Mouse (Mus musculus): ENCODE data around the gene Kctd10. TPM values are rescaled to one million over a fixed set of nuclear protein-coding genes. Genes with fewer than 3 reads are reported as not detected.

Kctd10 gene
- polyA plus RNA-seq, 1 experiment, result 40.6 TPM

- Histone ChIP-seq H3K4me3 (replicated peaks) (peak overlapping the region; percentile 88), H3K4me1 (peaks cover 76% of the 10 kb centered on the region), H3K27me3 (replicated peaks) (no peaks in the 10 kb centered on the region), H3K36me3 (replicated peaks; ENCODE audit: low read length) (peaks cover 93% of the 10 kb centered on the region), H3K9me3 (no peaks in the 10 kb centered on the region)
- no peak for TF ChIP-seq GATA1 (IDR thresholded peaks at IDR 0.05; ENCODE audit: borderline replicate concordance, low read length)
- TF ChIP-seq FLI1 (IDR thresholded peaks at IDR 0.05; ENCODE audit: low read length), result no peak
Measured at GRCm38 (mm10) chr5:114371731-114372473, 8.4 kb downstream of the Kctd10 start.

- peak overlapping the region; percentile 88 for H3K4me3 ChIP-seq (replicated peaks)
- no peaks in the 10 kb centered on the region for H3K9me3 ChIP-seq
- H3K27me3 ChIP-seq (replicated peaks), result no peaks in the 10 kb centered on the region
- peaks cover 70% of the 10 kb centered on the region for H3K4me1 ChIP-seq
- peaks cover 96% of the 10 kb centered on the region for H3K36me3 ChIP-seq (replicated peaks; ENCODE audit: low read length)
- TF ChIP-seq FLI1 (IDR thresholded peaks at IDR 0.05; ENCODE audit: low read length) (no peak), GATA1 (IDR thresholded peaks at IDR 0.05; ENCODE audit: borderline replicate concordance, low read length) (no peak)
Measured at GRCm38 (mm10) chr5:114371331-114371730, 9.0 kb downstream of the Kctd10 start.

GRCm38 (mm10) chr5:114370371-114370776 is 9.9 kb downstream of the Kctd10 start:
- H3K27me3 ChIP-seq (replicated peaks), result no peaks in the 10 kb centered on the region
- peaks cover 69% of the 10 kb centered on the region for H3K4me1 ChIP-seq
- TF ChIP-seq GATA1 (IDR thresholded peaks at IDR 0.05; ENCODE audit: borderline replicate concordance, low read length) (no peak), FLI1 (IDR thresholded peaks at IDR 0.05; ENCODE audit: low read length) (no peak)
- H3K36me3 ChIP-seq (replicated peaks; ENCODE audit: low read length), result peaks cover 96% of the 10 kb centered on the region
- H3K9me3 ChIP-seq, result no peaks in the 10 kb centered on the region
- peak overlapping the region; percentile 88 for H3K4me3 ChIP-seq (replicated peaks)

GRCm38 (mm10) chr5:114369921-114370320 is 10.4 kb downstream of the Kctd10 start:
- no peak for TF ChIP-seq GATA1 (IDR thresholded peaks at IDR 0.05; ENCODE audit: borderline replicate concordance, low read length)
- TF ChIP-seq FLI1 (IDR thresholded peaks at IDR 0.05; ENCODE audit: low read length), result no peak
- peaks cover 65% of the 10 kb centered on the region for H3K4me1 ChIP-seq
- peaks cover 97% of the 10 kb centered on the region for H3K36me3 ChIP-seq (replicated peaks; ENCODE audit: low read length)
- no peaks in the 10 kb centered on the region for H3K9me3 ChIP-seq
- H3K4me3 ChIP-seq (replicated peaks), result no peak overlapping the region
- H3K27me3 ChIP-seq (replicated peaks), result no peaks in the 10 kb centered on the region

- Histone ChIP-seq H3K36me3 (replicated peaks; ENCODE audit: low read length) (peaks cover 98% of the 10 kb centered on the region), H3K4me1 (peaks cover 56% of the 10 kb centered on the region), H3K9me3 (no peaks in the 10 kb centered on the region), H3K27me3 (replicated peaks) (no peaks in the 10 kb centered on the region), H3K4me3 (replicated peaks) (no peak overlapping the region)
- TF ChIP-seq FLI1 (IDR thresholded peaks at IDR 0.05; ENCODE audit: low read length), result no peak
- TF ChIP-seq GATA1 (IDR thresholded peaks at IDR 0.05; ENCODE audit: borderline replicate concordance, low read length), result no peak
Measured at GRCm38 (mm10) chr5:114368803-114369496, 11.4 kb downstream of the Kctd10 start.

- Histone ChIP-seq H3K4me1 (peaks cover 47% of the 10 kb centered on the region), H3K4me3 (replicated peaks) (no peak overlapping the region), H3K36me3 (replicated peaks; ENCODE audit: low read length) (peaks cover 98% of the 10 kb centered on the region), H3K27me3 (replicated peaks) (no peaks in the 10 kb centered on the region), H3K9me3 (no peaks in the 10 kb centered on the region)
- no peak for TF ChIP-seq GATA1 (IDR thresholded peaks at IDR 0.05; ENCODE audit: borderline replicate concordance, low read length)
- no peak for TF ChIP-seq FLI1 (IDR thresholded peaks at IDR 0.05; ENCODE audit: low read length)
Measured at GRCm38 (mm10) chr5:114368121-114368520, 12.2 kb downstream of the Kctd10 start.

GRCm38 (mm10) chr5:114365043-114365752 is 15.1 kb downstream of the Kctd10 start:
- H3K9me3 ChIP-seq, result no peaks in the 10 kb centered on the region
- peaks cover 21% of the 10 kb centered on the region for H3K4me1 ChIP-seq
- H3K4me3 ChIP-seq (replicated peaks), result no peak overlapping the region
- TF ChIP-seq GATA1 (IDR thresholded peaks at IDR 0.05; ENCODE audit: borderline replicate concordance, low read length), result no peak
- TF ChIP-seq FLI1 (IDR thresholded peaks at IDR 0.05; ENCODE audit: low read length), result no peak
- H3K36me3 ChIP-seq (replicated peaks; ENCODE audit: low read length), result peaks cover 100% of the 10 kb centered on the region
- no peaks in the 10 kb centered on the region for H3K27me3 ChIP-seq (replicated peaks)

GRCm38 (mm10) chr5:114360968-114361367 is 19.3 kb downstream of the Kctd10 start:
- no peak for TF ChIP-seq GATA1 (IDR thresholded peaks at IDR 0.05; ENCODE audit: borderline replicate concordance, low read length)
- no peak for TF ChIP-seq FLI1 (IDR thresholded peaks at IDR 0.05; ENCODE audit: low read length)
- H3K36me3 ChIP-seq (replicated peaks; ENCODE audit: low read length), result peaks cover 75% of the 10 kb centered on the region
- no peaks in the 10 kb centered on the region for H3K9me3 ChIP-seq
- no peak overlapping the region for H3K4me3 ChIP-seq (replicated peaks)
- no peaks in the 10 kb centered on the region for H3K27me3 ChIP-seq (replicated peaks)
- H3K4me1 ChIP-seq, result peaks cover 34% of the 10 kb centered on the region

GRCm38 (mm10) chr5:114359586-114359985 is 20.7 kb downstream of the Kctd10 start:
- Histone ChIP-seq H3K4me3 (replicated peaks) (no peak overlapping the region), H3K27me3 (replicated peaks) (peaks cover 3% of the 10 kb centered on the region), H3K4me1 (peaks cover 27% of the 10 kb centered on the region), H3K36me3 (replicated peaks; ENCODE audit: low read length) (peaks cover 62% of the 10 kb centered on the region), H3K9me3 (no peaks in the 10 kb centered on the region)
- TF ChIP-seq FLI1 (IDR thresholded peaks at IDR 0.05; ENCODE audit: low read length), result no peak
- no peak for TF ChIP-seq GATA1 (IDR thresholded peaks at IDR 0.05; ENCODE audit: borderline replicate concordance, low read length)
